Mouse (Mus musculus): ENCODE measurements around the gene Ift80.
"Not testable (repeated sequence)": the region's sequence is repeated elsewhere in the genome, so short reads cannot be mapped to it uniquely, and the experiment has no call there.

Gene Ift80

GRCm38 (mm10) chr3:69004437-69005337 is at the start of gene Ift80, which contains the start of gene Smc4:
Gene Ift80 (minus strand): TSS chr3:69004570.
Gene Smc4 (plus strand): TSS chr3:69004738.
- peak; percentile 95 for DNase-seq (ENCODE audit: extremely low spot score, low spot score)

GRCm38 (mm10) chr3:69051894-69052293 is 47.5 kb upstream of the Ift80 start:
- no peak for DNase-seq (ENCODE audit: extremely low spot score, low spot score)

- no peak for DNase-seq (ENCODE audit: extremely low spot score, low spot score)
Observed at GRCm38 (mm10) chr3:69049011-69049410, 44.6 kb upstream of the Ift80 start.

GRCm38 (mm10) chr3:69047684-69048083 is 43.3 kb upstream of the Ift80 start:
- DNase-seq (ENCODE audit: extremely low spot score, low spot score), result no peak

GRCm38 (mm10) chr3:69046509-69046908 is 42.1 kb upstream of the Ift80 start:
- no peak for DNase-seq (ENCODE audit: extremely low spot score, low spot score)

GRCm38 (mm10) chr3:69045750-69046149 is 41.4 kb upstream of the Ift80 start:
- peak; percentile 41 for DNase-seq (ENCODE audit: extremely low spot score, low spot score)

- no peak for DNase-seq (ENCODE audit: extremely low spot score, low spot score)
Observed at GRCm38 (mm10) chr3:69045400-69045703, 41.0 kb upstream of the Ift80 start.

- DNase-seq (ENCODE audit: extremely low spot score, low spot score), result peak; percentile 95
Observed at GRCm38 (mm10) chr3:69044645-69045399, 40.5 kb upstream of the Ift80 start, which contains the start of gene Trim59. Gene Trim59 (minus strand): TSS chr3:69044755.

GRCm38 (mm10) chr3:69044167-69044591 is 39.8 kb upstream of the Ift80 start:
- DNase-seq (ENCODE audit: extremely low spot score, low spot score), result no peak

GRCm38 (mm10) chr3:69041298-69041697 is 36.9 kb upstream of the Ift80 start:
- DNase-seq (ENCODE audit: extremely low spot score, low spot score), result no peak

- DNase-seq (ENCODE audit: extremely low spot score, low spot score), result no peak
Observed at GRCm38 (mm10) chr3:69040105-69040504, 35.7 kb upstream of the Ift80 start.

GRCm38 (mm10) chr3:69026133-69026783 is 21.9 kb upstream of the Ift80 start:
- no peak for DNase-seq (ENCODE audit: extremely low spot score, low spot score)

GRCm38 (mm10) chr3:69020764-69021163 is 16.4 kb upstream of the Ift80 start:
- no peak for DNase-seq (ENCODE audit: extremely low spot score, low spot score)

- DNase-seq (ENCODE audit: extremely low spot score, low spot score), result no peak
Observed at GRCm38 (mm10) chr3:69020285-69020684, 15.9 kb upstream of the Ift80 start.

- DNase-seq (ENCODE audit: extremely low spot score, low spot score), result not testable (repeated sequence)
Observed at GRCm38 (mm10) chr3:69018635-69019034, 14.3 kb upstream of the Ift80 start.

- DNase-seq (ENCODE audit: extremely low spot score, low spot score), result no peak
Observed at GRCm38 (mm10) chr3:69017181-69017580, 12.8 kb upstream of the Ift80 start.

- DNase-seq (ENCODE audit: extremely low spot score, low spot score), result no peak
Observed at GRCm38 (mm10) chr3:69008873-69009272, 4.5 kb upstream of the Ift80 start.

GRCm38 (mm10) chr3:69006246-69006760 is 1.9 kb upstream of the Ift80 start:
- no peak for DNase-seq (ENCODE audit: extremely low spot score, low spot score)

GRCm38 (mm10) chr3:69005338-69006245 is 1.2 kb upstream of the Ift80 start:
- DNase-seq (ENCODE audit: extremely low spot score, low spot score), result peak; percentile 83

GRCm38 (mm10) chr3:69004055-69004436 is 324 bp downstream of the Ift80 start:
- no peak for DNase-seq (ENCODE audit: extremely low spot score, low spot score)

GRCm38 (mm10) chr3:69002781-69003180 is 1.6 kb downstream of the Ift80 start:
- DNase-seq (ENCODE audit: extremely low spot score, low spot score), result no peak

All from neural tube, embryonic 10.5 days (tissue).